Mouse (Mus musculus) stomach, embryonic 14.5 days (tissue): Measurements from ENCODE around the gene Slc48a1. TPM values are rescaled to one million over a fixed set of nuclear protein-coding genes. Genes with fewer than 3 reads are reported as not detected.

ENCODE experiments used
- ATAC-seq: fragments of 200-750 bp; cut with Nextera tagmentation; 2 replicates; pipeline ENCODE4 v1.8.0; 2017; ENCODE audit warnings: low read depth, moderate TSS enrichment; ENCODE audit not compliant: insufficient number of reproducible peaks, insufficient read depth, low FRiP score
- H3K27ac ChIP-seq: fragments of 300-500 bp; sonication (generic); 2 replicates; pipeline ENCODE4 v1.5.1; 2014; ENCODE audit warnings: mild to moderate bottlenecking, low read length, moderate library complexity, mixed read lengths
- H3K27me3 ChIP-seq: fragments of 300-500 bp; sonication (generic); 2 replicates; pipeline ENCODE4 v1.6.1; 2014; ENCODE audit warnings: low read length, control low read depth, mixed read lengths; ENCODE audit not compliant: control insufficient read depth, insufficient read depth
- H3K36me3 ChIP-seq: fragments of 300-500 bp; sonication (generic); 2 replicates; pipeline ENCODE4 v1.6.1; 2014; ENCODE audit warnings: mild to moderate bottlenecking, control low read depth, low read length, moderate library complexity, mixed read lengths; ENCODE audit not compliant: control insufficient read depth, insufficient read depth
- H3K4me1 ChIP-seq: fragments of 300-500 bp; sonication (generic); 2 replicates; pipeline ENCODE4 v1.6.1; 2014; ENCODE audit warnings: low read length, control low read depth, mixed read lengths; ENCODE audit not compliant: control insufficient read depth, insufficient read depth
- H3K4me2 ChIP-seq: fragments of 300-500 bp; sonication (generic); replicated peaks from 2 replicates; pipeline ENCODE4 v1.6.1; 2014; ENCODE audit warnings: low read depth, low read length, control low read depth
- H3K4me3 ChIP-seq: fragments of 300-500 bp; sonication (generic); 2 replicates; pipeline ENCODE4 v1.5.1; 2014; ENCODE audit warnings: low read depth, low read length, control low read depth
- H3K9ac ChIP-seq: fragments of 300-500 bp; sonication (generic); replicated peaks from 2 replicates; pipeline ENCODE4 v1.6.1; 2014; ENCODE audit warnings: low read depth, mild to moderate bottlenecking, control low read depth, low read length, moderate library complexity, mixed read lengths
- H3K9me3 ChIP-seq: fragments of 300-500 bp; sonication (generic); 2 replicates; pipeline ENCODE4 v1.6.1; 2016; ENCODE audit warnings: low read depth, low read length, control low read depth; ENCODE audit not compliant: control insufficient read depth
- WGBS: fragments of 180-500 bp; shearing (Covaris S2); extraction: QIAGEN DNeasy Blood & Tissue Kit; methylation state at CpG from one replicate; pipeline ENCODE4 v1.1.7; 2014; 5-methylcytosine and 5-hydroxymethylcytosine counted together
- polyA plus RNA-seq: library from polyadenylated mRNA; unstranded; fragments of >200 nt; fragmentation: Nextera tagmentation; extraction: Ambion mirVana; gene quantifications from 2 replicates; pipeline ENCODE4 v1.2.1, GENCODE M21; 2014

Slc48a1 gene
- polyA plus RNA-seq, 1 experiment from 2014 or later, result 23.5 TPM

- Histone ChIP-seq H3K27me3 (no peaks in the 10 kb centered on the region), H3K9ac (no peak overlapping the region; the same call in 1 of the 2 replicates), H3K4me2 (no peak overlapping the region), H3K9me3 (no peaks in the 10 kb centered on the region), H3K4me1 (peaks cover 19% of the 10 kb centered on the region; the same call in 1 of the 2 replicates), H3K36me3 (0 out of 2 replicates have a peak, but pooled peaks cover 3% of the 10 kb centered on the region), H3K4me3 (no peak overlapping the region), H3K27ac (no peak overlapping the region)
- WGBS, result 75% methylated on average over 10 of the region's 10 CpGs
- ATAC-seq, result no peak
Observed at GRCm38 (mm10) chr15:97786412-97787112, 8.2 kb downstream of the Slc48a1 start.

GRCm38 (mm10) chr15:97787148-97787798, 9.0 kb downstream of the Slc48a1 start:
- Histone ChIP-seq H3K27ac (no peak overlapping the region), H3K27me3 (no peaks in the 10 kb centered on the region), H3K4me3 (no peak overlapping the region), H3K36me3 (0 out of 2 replicates have a peak, but pooled peaks cover 6% of the 10 kb centered on the region), H3K9ac (no peak overlapping the region), H3K4me2 (no peak overlapping the region), H3K9me3 (no peaks in the 10 kb centered on the region), H3K4me1 (peaks cover 14% of the 10 kb centered on the region; the same call in 1 of the 2 replicates)
- WGBS, result 74% methylated on average over 7 of the region's 7 CpGs
- ATAC-seq, result no peak

- WGBS, result 70% methylated on average over 19 of the region's 19 CpGs
- Histone ChIP-seq H3K36me3 (0 out of 2 replicates have a peak, but pooled peaks cover 6% of the 10 kb centered on the region), H3K27ac (no peak overlapping the region), H3K4me3 (no peak overlapping the region), H3K4me2 (no peak overlapping the region), H3K27me3 (no peaks in the 10 kb centered on the region), H3K9ac (no peak overlapping the region), H3K4me1 (peaks cover 9% of the 10 kb centered on the region; the same call in 1 of the 2 replicates), H3K9me3 (no peaks in the 10 kb centered on the region)
- no peak for ATAC-seq
Observed at GRCm38 (mm10) chr15:97787799-97788667, 9.7 kb downstream of the Slc48a1 start.

GRCm38 (mm10) chr15:97788821-97789220, 10.5 kb downstream of the Slc48a1 start:
- Histone ChIP-seq H3K9ac (no peak overlapping the region), H3K9me3 (no peaks in the 10 kb centered on the region), H3K4me1 (peaks cover 9% of the 10 kb centered on the region; the same call in 1 of the 2 replicates), H3K27ac (no peak overlapping the region), H3K4me3 (no peak overlapping the region), H3K36me3 (0 out of 2 replicates have a peak, but pooled peaks cover 6% of the 10 kb centered on the region), H3K27me3 (no peaks in the 10 kb centered on the region), H3K4me2 (no peak overlapping the region)
- 43% methylated on average over 6 of the region's 6 CpGs for WGBS
- no peak for ATAC-seq

GRCm38 (mm10) chr15:97789761-97790505, 11.6 kb downstream of the Slc48a1 start:
- H3K9ac ChIP-seq, result no peak overlapping the region
- ATAC-seq, result no peak
- 56% methylated on average over 20 of the region's 20 CpGs for WGBS
- no peaks in the 10 kb centered on the region for H3K9me3 ChIP-seq
- H3K36me3 ChIP-seq, result 0 out of 2 replicates have a peak, but pooled peaks cover 8% of the 10 kb centered on the region
- H3K27me3 ChIP-seq, result no peaks in the 10 kb centered on the region
- no peak overlapping the region for H3K27ac ChIP-seq
- H3K4me2 ChIP-seq, result no peak overlapping the region
- H3K4me3 ChIP-seq, result no peak overlapping the region
- H3K4me1 ChIP-seq, result peaks cover 9% of the 10 kb centered on the region; the same call in 1 of the 2 replicates

GRCm38 (mm10) chr15:97791126-97791700, 12.9 kb downstream of the Slc48a1 start:
- Histone ChIP-seq H3K4me1 (peaks cover 9% of the 10 kb centered on the region; the same call in 1 of the 2 replicates), H3K4me3 (no peak overlapping the region), H3K9ac (no peak overlapping the region), H3K27ac (no peak overlapping the region), H3K9me3 (no peaks in the 10 kb centered on the region), H3K4me2 (no peak overlapping the region), H3K27me3 (no peaks in the 10 kb centered on the region), H3K36me3 (peaks cover 16% of the 10 kb centered on the region; the same call in 1 of the 2 replicates)
- 86% methylated on average over 11 of the region's 11 CpGs for WGBS
- no peak for ATAC-seq

- H3K36me3 ChIP-seq, result peaks cover 36% of the 10 kb centered on the region
Observed at GRCm38 (mm10) chr15:97793386-97794153, 15.2 kb downstream of the Slc48a1 start.

More at GRCm38 (mm10) chr15:97793386-97794153, 15.2 kb downstream of the Slc48a1 start:
- no peak overlapping the region for H3K9ac ChIP-seq
- no peaks in the 10 kb centered on the region for H3K27me3 ChIP-seq
- no peak overlapping the region for H3K27ac ChIP-seq
- no peaks in the 10 kb centered on the region for H3K9me3 ChIP-seq
- no peak for ATAC-seq
- no peak overlapping the region for H3K4me2 ChIP-seq
- H3K4me1 ChIP-seq, result peaks cover 5% of the 10 kb centered on the region; the same call in 1 of the 2 replicates
- no peak overlapping the region for H3K4me3 ChIP-seq
- WGBS, result 92% methylated on average over 18 of the region's 18 CpGs
